In genomic region chr5:36557584-36558308, GRCm38 (mm10) we compare ENCODE assay signal across 9 mouse cellular contexts. TPM values are rescaled to one million over a fixed set of nuclear protein-coding genes. Genes with fewer than 3 reads are reported as not detected.
DNase-seq lines count a peak whose midpoint lies in the region; ATAC-seq and TF ChIP-seq lines count a peak whose summit lies in the region.
"Had no signal": no experiment of that assay in that cellular context is flagged by ENCODE, and none has a peak within 500 bp of the region (broad histone marks: within the 10 kb centered on the region; RNA-seq: fewer than 3 reads in every experiment).

No protein-coding gene starts in this region.

- peak overlapping the region; percentile 41; the same call in 1 of the 2 replicates for H3K27ac ChIP-seq in lung, embryonic 15.5 days
- H3K27ac ChIP-seq in intestine, postnatal 0 days (ENCODE audit: low read depth, low read length) = peak overlapping the region; percentile 78
- H3K27ac ChIP-seq in liver, embryonic 13.5 days = peak overlapping the region; percentile 70; the same call in 1 of the 2 replicates
- no peak overlapping the region for H3K27ac ChIP-seq in midbrain, postnatal 0 days (ENCODE audit: low read depth, low read length)
- no peak overlapping the region for H3K27ac ChIP-seq in forebrain, postnatal 0 days (ENCODE audit: low read depth, low read length)
- H3K27ac ChIP-seq: heart, embryonic 15.5 days had no signal

- no peak overlapping the region for H3K4me2 ChIP-seq in lung, embryonic 15.5 days
- peak overlapping the region; percentile 17; the same call in 1 of the 2 replicates for H3K4me2 ChIP-seq in intestine, postnatal 0 days (replicated peaks; ENCODE audit: low read depth)
- no peak overlapping the region for H3K4me2 ChIP-seq in liver, embryonic 13.5 days
- no peak overlapping the region for H3K4me2 ChIP-seq in midbrain, postnatal 0 days (ENCODE audit: low read depth, low read length, poor library complexity, severe bottlenecking)
- H3K4me2 ChIP-seq in forebrain, postnatal 0 days (ENCODE audit: low read depth) = no peak overlapping the region
- H3K4me2 ChIP-seq: heart, embryonic 15.5 days had no signal

- peaks cover 19% of the 10 kb centered on the region for H3K4me1 ChIP-seq in lung, embryonic 15.5 days
- peaks cover 13% of the 10 kb centered on the region for H3K4me1 ChIP-seq in lung, adult 2 months (ENCODE audit: control insufficient read depth, insufficient read depth, low read length)
- H3K4me1 ChIP-seq in intestine, postnatal 0 days (replicated peaks; ENCODE audit: control insufficient read depth, insufficient read depth, low read length) = peaks cover 29% of the 10 kb centered on the region
- H3K4me1 ChIP-seq in liver, embryonic 13.5 days (replicated peaks) = peaks cover 50% of the 10 kb centered on the region
- no peaks in the 10 kb centered on the region for H3K4me1 ChIP-seq in midbrain, postnatal 0 days (ENCODE audit: insufficient read depth, low read length)
- no peaks in the 10 kb centered on the region for H3K4me1 ChIP-seq in forebrain, postnatal 0 days (ENCODE audit: insufficient read depth)

- H3K27me3 ChIP-seq in lung, embryonic 15.5 days = no peaks in the 10 kb centered on the region
- no peaks in the 10 kb centered on the region for H3K27me3 ChIP-seq in intestine, postnatal 0 days (replicated peaks; ENCODE audit: control insufficient read depth, insufficient read depth, low read length)
- no peaks in the 10 kb centered on the region for H3K27me3 ChIP-seq in liver, embryonic 13.5 days
- H3K27me3 ChIP-seq in midbrain, postnatal 0 days (ENCODE audit: insufficient read depth, low read length) = no peaks in the 10 kb centered on the region
- no peaks in the 10 kb centered on the region for H3K27me3 ChIP-seq in forebrain, postnatal 0 days (ENCODE audit: insufficient read depth, low read length)
- H3K27me3 ChIP-seq: heart, embryonic 15.5 days had no signal

- TF ChIP-seq CTCF in lung, adult 2 months (IDR thresholded peaks at IDR 0.05; ENCODE audit: insufficient read depth, low read length) = no peak
- no peak for TF ChIP-seq CTCF in intestine, postnatal 0 days (IDR thresholded peaks at IDR 0.05; ENCODE audit: low read depth)
- TF ChIP-seq CTCF in midbrain, postnatal 0 days (IDR thresholded peaks at IDR 0.05) = no peak
- no peak for TF ChIP-seq CTCF in forebrain, postnatal 0 days (IDR thresholded peaks at IDR 0.05; ENCODE audit: low read depth)

- TF ChIP-seq POLR2A in lung, adult 2 months (IDR thresholded peaks at IDR 0.05; ENCODE audit: borderline replicate concordance, extremely low read depth, low read depth, low read length) = no peak

- H3K9me3 ChIP-seq in lung, embryonic 15.5 days = no peaks in the 10 kb centered on the region
- H3K9me3 ChIP-seq in intestine, postnatal 0 days (ENCODE audit: control insufficient read depth) = no peaks in the 10 kb centered on the region
- no peaks in the 10 kb centered on the region for H3K9me3 ChIP-seq in liver, embryonic 13.5 days (replicated peaks)
- H3K9me3 ChIP-seq in midbrain, postnatal 0 days (ENCODE audit: low read length) = no peaks in the 10 kb centered on the region
- H3K9me3 ChIP-seq in forebrain, postnatal 0 days (ENCODE audit: low read length) = no peaks in the 10 kb centered on the region
- H3K9me3 ChIP-seq: heart, embryonic 15.5 days had no signal

- H3K4me3 ChIP-seq in lung, embryonic 15.5 days = no peak overlapping the region
- no peak overlapping the region for H3K4me3 ChIP-seq in lung, adult 2 months (replicated peaks; ENCODE audit: extremely low read depth, low read depth, low read length)
- no peak overlapping the region for H3K4me3 ChIP-seq in intestine, postnatal 0 days (ENCODE audit: low read depth, low read length)
- H3K4me3 ChIP-seq in liver, embryonic 13.5 days (replicated peaks) = no peak overlapping the region
- no peak overlapping the region for H3K4me3 ChIP-seq in midbrain, postnatal 0 days (ENCODE audit: low read depth, low read length)
- H3K4me3 ChIP-seq in forebrain, postnatal 0 days (ENCODE audit: low read depth, low read length) = no peak overlapping the region
- H3K4me3 ChIP-seq: heart, embryonic 15.5 days had no signal

- DNase-seq in lung, adult 2 months = no peak
- no peak for DNase-seq in liver, embryonic 13.5 days
- peak; percentile 53 to 78 for DNase-seq in thymus, postnatal 36 days
- DNase-seq in midbrain, postnatal 0 days (ENCODE audit: low spot score) = no peak
- no peak for DNase-seq in ovary, postnatal 36 days (ENCODE audit: low spot score)
- no peak for DNase-seq in forebrain, postnatal 0 days

- 41% methylated on average over 7 of the region's 7 CpGs for WGBS in lung, embryonic 15.5 days
- WGBS in lung, adult 2 months = 56% methylated on average over 7 of the region's 7 CpGs
- 35% methylated on average over 7 of the region's 7 CpGs for WGBS in intestine, postnatal 0 days
- WGBS in liver, embryonic 13.5 days (ENCODE audit: insufficient replicate concordance) = 55% methylated on average over 7 of the region's 7 CpGs
- WGBS in midbrain, postnatal 0 days = 35% methylated on average over 7 of the region's 7 CpGs
- WGBS in forebrain, postnatal 0 days = 44% methylated on average over 7 of the region's 7 CpGs

- ATAC-seq in lung, embryonic 15.5 days (ENCODE audit: borderline replicate concordance, extremely low read depth, low FRiP score, low TSS enrichment) = peak; percentile 39; the same call in 1 of the 2 replicates
- peak; percentile 44 for ATAC-seq in intestine, postnatal 0 days
- peak; percentile 41; the same call in 1 of the 2 replicates for ATAC-seq in liver, embryonic 13.5 days (ENCODE audit: low read depth)
- ATAC-seq in midbrain, postnatal 0 days (ENCODE audit: low FRiP score) = no peak
- ATAC-seq in forebrain, postnatal 0 days = no peak

- no peaks in the 10 kb centered on the region for H3K36me3 ChIP-seq in lung, embryonic 15.5 days
- no peaks in the 10 kb centered on the region for H3K36me3 ChIP-seq in intestine, postnatal 0 days (ENCODE audit: control insufficient read depth, insufficient read depth)
- no peaks in the 10 kb centered on the region for H3K36me3 ChIP-seq in liver, embryonic 13.5 days
- no peaks in the 10 kb centered on the region for H3K36me3 ChIP-seq in midbrain, postnatal 0 days (ENCODE audit: insufficient read depth, low read length)
- no peaks in the 10 kb centered on the region for H3K36me3 ChIP-seq in forebrain, postnatal 0 days (ENCODE audit: insufficient read depth)
- H3K36me3 ChIP-seq: heart, embryonic 15.5 days had no signal

- H3K9ac ChIP-seq in lung, embryonic 15.5 days = no peak overlapping the region
- no peak overlapping the region for H3K9ac ChIP-seq in intestine, postnatal 0 days (ENCODE audit: low read depth, low read length)
- H3K9ac ChIP-seq in liver, embryonic 13.5 days = no peak overlapping the region
- no peak overlapping the region for H3K9ac ChIP-seq in midbrain, postnatal 0 days (replicated peaks; ENCODE audit: low read length, poor library complexity, severe bottlenecking)
- H3K9ac ChIP-seq in forebrain, postnatal 0 days = no peak overlapping the region
- H3K9ac ChIP-seq: heart, embryonic 15.5 days had no signal

RNA-seq across cellular contexts. Expression of gene Tbc1d14, which starts 35.3 kb away (rescaled TPM):
- 24.3 and 24.7 TPM in 2 replicates for polyA plus RNA-seq in lung, embryonic 15.5 days (2015; fragmentation: Nextera tagmentation; extraction: Ambion mirVana)
- 19.2 and 30.2 TPM in 2 replicates for polyA plus RNA-seq in lung, adult 2 months (2012; rRNA removed)
- 16.8 and 17.2 TPM in 2 replicates for polyA plus RNA-seq in intestine, postnatal 0 days (2015; fragmentation: Nextera tagmentation; extraction: Ambion mirVana)
- 9.4 and 10.9 TPM in 2 replicates for polyA plus RNA-seq in liver, embryonic 13.5 days (2015; fragmentation: Nextera tagmentation; extraction: Ambion mirVana)
- total RNA-seq in midbrain, postnatal 0 days (2014; rRNA removed) = 29.3 and 30.5 TPM in 2 replicates
- 51.0 and 53.3 TPM in 2 replicates for polyA plus RNA-seq in midbrain, postnatal 0 days (2015; fragmentation: Nextera tagmentation; extraction: Ambion mirVana)
- 28.1 and 29.0 TPM in 2 replicates for total RNA-seq in forebrain, postnatal 0 days (2014; rRNA removed)
- polyA plus RNA-seq in forebrain, postnatal 0 days (2015; fragmentation: Nextera tagmentation; extraction: Ambion mirVana) = 74.1 and 74.5 TPM in 2 replicates

Comparison
In these comparisons a context has a peak if more than half of its experiments do, and no peak if none do; other contexts are left out.
1. ATAC-seq: peak in lung, embryonic 15.5 days (single experiment), intestine, postnatal 0 days (single experiment) and liver, embryonic 13.5 days (single experiment); none in midbrain, postnatal 0 days (single experiment) and forebrain, postnatal 0 days (single experiment).
2. H3K27ac ChIP-seq: peak in lung, embryonic 15.5 days (single experiment), intestine, postnatal 0 days (single experiment) and liver, embryonic 13.5 days (single experiment); none in midbrain, postnatal 0 days (single experiment) and forebrain, postnatal 0 days (single experiment).
3. DNase-seq: peak in thymus, postnatal 36 days (2 of 2); none in lung, adult 2 months (single experiment), liver, embryonic 13.5 days (single experiment), midbrain, postnatal 0 days (single experiment), ovary, postnatal 36 days (single experiment) and forebrain, postnatal 0 days (single experiment).